Mouse (Mus musculus): ENCODE data around the gene Nos1ap.

Nos1ap gene

GRCm38 (mm10) chr1:170368864-170369263, 220.8 kb downstream of the Nos1ap start:
- no peak for DNase-seq (ENCODE audit: extremely low read depth, low read depth)

- DNase-seq (ENCODE audit: extremely low read depth, low read depth), result no peak
These were observed 222.5 kb downstream of the Nos1ap start for GRCm38 (mm10) chr1:170366981-170367700.

GRCm38 (mm10) chr1:170363746-170364145, 225.9 kb downstream of the Nos1ap start:
- no peak for DNase-seq (ENCODE audit: extremely low read depth, low read depth)

GRCm38 (mm10) chr1:170360183-170360915, 229.3 kb downstream of the Nos1ap start:
- no peak for DNase-seq (ENCODE audit: extremely low read depth, low read depth)

- DNase-seq (ENCODE audit: extremely low read depth, low read depth), result no peak
These were observed 236.3 kb downstream of the Nos1ap start for GRCm38 (mm10) chr1:170353335-170353734.

- no peak for DNase-seq (ENCODE audit: extremely low read depth, low read depth)
These were observed 238.6 kb downstream of the Nos1ap start for GRCm38 (mm10) chr1:170351080-170351479.

GRCm38 (mm10) chr1:170346266-170346665, 243.4 kb downstream of the Nos1ap start:
- DNase-seq (ENCODE audit: extremely low read depth, low read depth), result no peak

GRCm38 (mm10) chr1:170343906-170344305, 245.8 kb downstream of the Nos1ap start:
- DNase-seq (ENCODE audit: extremely low read depth, low read depth), result no peak

GRCm38 (mm10) chr1:170343081-170343480, 246.6 kb downstream of the Nos1ap start:
- no peak for DNase-seq (ENCODE audit: extremely low read depth, low read depth)

- DNase-seq (ENCODE audit: extremely low read depth, low read depth), result peak; percentile 1
These were observed 249.7 kb downstream of the Nos1ap start for GRCm38 (mm10) chr1:170339943-170340342.

GRCm38 (mm10) chr1:170332775-170333174, 256.9 kb downstream of the Nos1ap start:
- DNase-seq (ENCODE audit: extremely low read depth, low read depth), result no peak

GRCm38 (mm10) chr1:170331926-170332325, 257.7 kb downstream of the Nos1ap start:
- DNase-seq (ENCODE audit: extremely low read depth, low read depth), result no peak

GRCm38 (mm10) chr1:170325277-170325676, 264.4 kb downstream of the Nos1ap start:
- no peak for DNase-seq (ENCODE audit: extremely low read depth, low read depth)

GRCm38 (mm10) chr1:170324312-170324711, 265.3 kb downstream of the Nos1ap start:
- DNase-seq (ENCODE audit: extremely low read depth, low read depth), result no peak

- DNase-seq (ENCODE audit: extremely low read depth, low read depth), result no peak
These were observed 266.7 kb downstream of the Nos1ap start for GRCm38 (mm10) chr1:170323001-170323400.

- no peak for DNase-seq (ENCODE audit: extremely low read depth, low read depth)
These were observed 267.6 kb downstream of the Nos1ap start for GRCm38 (mm10) chr1:170322046-170322445.

- DNase-seq (ENCODE audit: extremely low read depth, low read depth), result no peak
These were observed 278.2 kb downstream of the Nos1ap start for GRCm38 (mm10) chr1:170311431-170311830.

GRCm38 (mm10) chr1:170308503-170308902, 281.2 kb downstream of the Nos1ap start, which contains the start of gene Spata46:
TSS of gene Spata46 (plus strand) at chr1:170308803.
- no peak for DNase-seq (ENCODE audit: extremely low read depth, low read depth)

- no peak for DNase-seq (ENCODE audit: extremely low read depth, low read depth)
These were observed 283.4 kb downstream of the Nos1ap start, which contains the start of gene Gm7694 for GRCm38 (mm10) chr1:170306232-170306631. TSS of gene Gm7694 (minus strand) at chr1:170306332.

- no peak for DNase-seq (ENCODE audit: extremely low read depth, low read depth)
These were observed 284.7 kb downstream of the Nos1ap start for GRCm38 (mm10) chr1:170305002-170305401.

- no peak for DNase-seq (ENCODE audit: extremely low read depth, low read depth)
These were observed 286.6 kb downstream of the Nos1ap start for GRCm38 (mm10) chr1:170303103-170303502.

GRCm38 (mm10) chr1:170302456-170302855, 287.2 kb downstream of the Nos1ap start:
- DNase-seq (ENCODE audit: extremely low read depth, low read depth), result no peak

GRCm38 (mm10) chr1:170301686-170302085, 288.0 kb downstream of the Nos1ap start:
- DNase-seq (ENCODE audit: extremely low read depth, low read depth), result no peak

All from MEL-GATA-1-ER (cell line).